ENCODE assay signal across 9 mouse cellular contexts in the genomic region with DNA sequence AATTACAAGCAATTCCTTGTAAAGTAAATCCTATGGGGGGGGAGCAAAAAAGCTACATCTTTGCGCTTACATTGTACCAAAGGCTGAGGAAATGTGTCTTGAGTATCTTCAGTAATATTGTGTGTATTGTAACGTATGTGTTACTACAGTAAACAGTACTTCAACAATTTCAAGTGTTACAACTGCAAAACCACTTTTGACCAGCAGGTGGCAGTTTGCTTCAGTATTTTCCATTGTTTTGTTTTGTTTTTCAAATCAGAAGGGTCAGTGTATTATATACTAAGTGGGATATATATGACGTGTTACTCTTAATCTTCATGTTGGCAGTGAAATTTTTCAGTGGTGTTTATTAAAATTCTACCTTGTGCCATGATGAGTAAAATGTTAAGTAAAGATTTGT. TPM values are rescaled to one million over a fixed set of nuclear protein-coding genes. Genes with fewer than 3 reads are reported as not detected.
A peak's percentile ranks its signal among the peaks of the same experiment; 100 is the strongest.
DNase-seq lines count a peak whose midpoint lies in the region; ATAC-seq lines count a peak whose summit lies in the region.
"Had no signal": no experiment of that assay in that cellular context is flagged by ENCODE, and none has a peak within 500 bp of the region (broad histone marks: within the 10 kb centered on the region; RNA-seq: fewer than 3 reads in every experiment).

No protein-coding gene starts in this region.

- no peak overlapping the region for H3K4me3 ChIP-seq in neural tube, embryonic 11.5 days (ENCODE audit: low read depth, low read length)
- H3K4me3 ChIP-seq in forebrain, embryonic 16.5 days (replicated peaks; ENCODE audit: low read length), result no peak overlapping the region
- H3K4me3 ChIP-seq: megakaryocyte, embryonic 14.5 days had no signal

- intact Hi-C loops in heart, postnatal 25 days (cut with DNase I), result loop anchor here (10.0 kb wide), 1 partner anchor 219 kb away; no protein-coding TSS in a partner anchor

- ATAC-seq in neural tube, embryonic 11.5 days (ENCODE audit: insufficient read depth, low FRiP score, low TSS enrichment), result no peak
- ATAC-seq in forebrain, embryonic 16.5 days, result no peak

- H3K27me3 ChIP-seq in neural tube, embryonic 11.5 days (ENCODE audit: control insufficient read depth, insufficient read depth, low read length), result no peaks in the 10 kb centered on the region
- no peaks in the 10 kb centered on the region; the same call in 1 of the 2 replicates for H3K27me3 ChIP-seq in forebrain, embryonic 16.5 days (replicated peaks; ENCODE audit: control insufficient read depth, insufficient read depth, low read length)
- H3K27me3 ChIP-seq: megakaryocyte, embryonic 14.5 days had no signal

- no peak overlapping the region for H3K9ac ChIP-seq in neural tube, embryonic 11.5 days (ENCODE audit: low read length)
- no peak overlapping the region for H3K9ac ChIP-seq in forebrain, embryonic 16.5 days (replicated peaks; ENCODE audit: low read depth, low read length)

- no peaks in the 10 kb centered on the region for H3K4me1 ChIP-seq in neural tube, embryonic 11.5 days (ENCODE audit: control insufficient read depth, insufficient read depth, low read length)
- H3K4me1 ChIP-seq in forebrain, embryonic 16.5 days (replicated peaks; ENCODE audit: control insufficient read depth, insufficient read depth, low read length), result no peaks in the 10 kb centered on the region
- H3K4me1 ChIP-seq: megakaryocyte, embryonic 14.5 days had no signal

- no peak overlapping the region for H3K27ac ChIP-seq in neural tube, embryonic 11.5 days (ENCODE audit: low read depth, low read length)
- H3K27ac ChIP-seq in forebrain, embryonic 16.5 days (ENCODE audit: low read length), result no peak overlapping the region

- H3K4me2 ChIP-seq in neural tube, embryonic 11.5 days (ENCODE audit: low read depth), result no peak overlapping the region
- H3K4me2 ChIP-seq in forebrain, embryonic 16.5 days (ENCODE audit: low read length), result no peak overlapping the region

- no peaks in the 10 kb centered on the region for H3K9me3 ChIP-seq in neural tube, embryonic 11.5 days (ENCODE audit: control insufficient read depth, low read length)
- no peaks in the 10 kb centered on the region for H3K9me3 ChIP-seq in forebrain, embryonic 16.5 days (ENCODE audit: control insufficient read depth, low read length)
- H3K9me3 ChIP-seq: megakaryocyte, embryonic 14.5 days had no signal

- no peaks in the 10 kb centered on the region for H3K36me3 ChIP-seq in neural tube, embryonic 11.5 days (ENCODE audit: control insufficient read depth, insufficient read depth, low read length)
- no peaks in the 10 kb centered on the region for H3K36me3 ChIP-seq in forebrain, embryonic 16.5 days (ENCODE audit: control insufficient read depth, insufficient read depth)

- peak; percentile 28 for DNase-seq in heart, adult 8-10 months (ENCODE audit: low spot score)
- DNase-seq in heart, postnatal 25 days (ENCODE audit: low spot score), result no peak
- DNase-seq in right cerebral cortex, postnatal 4 days, result peak; percentile 34
- no peak for DNase-seq in right cerebral cortex, postnatal 25 days
- DNase-seq in brain, adult 2 months (ENCODE audit: low read depth, low spot score), result peak; percentile 68
- DNase-seq in kidney, postnatal 10 days, result peak; percentile 52
- DNase-seq in neural tube, embryonic 11.5 days (ENCODE audit: low spot score), result peak; percentile 43

- 47% methylated on average over 3 of the region's 3 CpGs for WGBS in neural tube, embryonic 11.5 days
- WGBS in forebrain, embryonic 16.5 days, result 37% methylated on average over 3 of the region's 3 CpGs

RNA-seq across cellular contexts. Expression of gene Hccs, which starts 16.2 kb away (rescaled TPM):
- 10 to 100 TPM; 55.1 to 68.5 (median 62.2) TPM for total RNA-seq in heart, adult 8-10 months (2022)
- 10 to 100 TPM; 68.5 to 86.3 TPM for total RNA-seq in heart, postnatal 25 days (2021)
- polyA plus RNA-seq in neural tube, embryonic 11.5 days (2014; fragmentation: Nextera tagmentation; extraction: Ambion mirVana), result 54.5 and 55.3 TPM in 2 replicates
- polyA plus RNA-seq in forebrain, embryonic 16.5 days (2015; fragmentation: Nextera tagmentation; extraction: Ambion mirVana), result 34.3 and 42.9 TPM in 2 replicates

Comparison
In these comparisons a context has a peak if more than half of its experiments do, and no peak if none do; other contexts are left out.
1. DNase-seq: peak in heart, adult 8-10 months (single experiment), right cerebral cortex, postnatal 4 days (single experiment), brain, adult 2 months (single experiment), kidney, postnatal 10 days (single experiment) and neural tube, embryonic 11.5 days (single experiment); none in heart, postnatal 25 days (single experiment) and right cerebral cortex, postnatal 25 days (single experiment).